Mouse (Mus musculus): ENCODE data around the gene Vwa1. TPM values are rescaled to one million over a fixed set of nuclear protein-coding genes. Genes with fewer than 3 reads are reported as not detected.

Gene Vwa1
- total and polyA plus RNA-seq, 3 experiments = 0.33 to 0.42 TPM; not detected in 1

- peaks cover 0 to 8% of the 10 kb centered on the region in 2 experiments; a peak in 2 of 4 replicates for H3K36me3 ChIP-seq (ENCODE audit: control insufficient read depth in 1 of 2, insufficient read depth in 2 of 2, low read length in 2 of 2)
- DNase-seq (ENCODE audit: low read depth, low spot score) = peak; percentile 47
- no peak overlapping the region for H3K9ac ChIP-seq (ENCODE audit: control insufficient read depth, low read depth, low read length, poor library complexity, severe bottlenecking)
- TF ChIP-seq SIN3A (IDR thresholded peaks at IDR 0.05; ENCODE audit: low read length) (no peak), RAD21 (IDR thresholded peaks at IDR 0.05; ENCODE audit: low read depth, low read length) (no peak), RCOR1 (IDR thresholded peaks at IDR 0.05; ENCODE audit: low read depth, low read length) (peak; percentile 88), CTCF (IDR thresholded peaks at IDR 0.05 in 2 of 3, conservative IDR thresholded peaks at IDR 0.05 in 1 of 3; ENCODE audit: control insufficient read depth in 1 of 3, insufficient read depth in 1 of 3, low read depth in 2 of 3, low read length in 3 of 3, poor library complexity in 1 of 3, severe bottlenecking in 1 of 3) (no peak), MYC (IDR thresholded peaks at IDR 0.05; ENCODE audit: low read depth, low read length) (no peak), GATA1 (IDR thresholded peaks at IDR 0.05; ENCODE audit: low read depth, low read length) (peak; percentile 59), EP300 (IDR thresholded peaks at IDR 0.05; ENCODE audit: low read depth in 1 of 2, low read length in 2 of 2) (peak in 1 of 2 experiments; percentile 25; a peak in 1 of 4 replicates), ZMIZ1 (IDR thresholded peaks at IDR 0.05; ENCODE audit: low read depth, low read length) (no peak), MAFK (IDR thresholded peaks at IDR 0.05; ENCODE audit: borderline replicate concordance, low read depth, low read length) (no peak), USF2 (IDR thresholded peaks at IDR 0.05; ENCODE audit: borderline replicate concordance in 1 of 2, insufficient read depth in 1 of 2, low read depth in 1 of 2, low read length in 2 of 2) (no peak)
- H3K9me3 ChIP-seq (replicated peaks; ENCODE audit: insufficient read depth, low read length) = no peaks in the 10 kb centered on the region
- peaks cover 6 to 21% of the 10 kb centered on the region in 2 experiments for H3K4me1 ChIP-seq (ENCODE audit: control insufficient read depth in 1 of 2, insufficient read depth in 2 of 2, low read length in 2 of 2)
- H3K4me3 ChIP-seq (ENCODE audit: control insufficient read depth in 1 of 2, insufficient read depth in 1 of 2, low read depth in 2 of 2, low read length in 2 of 2) = no peak overlapping the region
- no peaks in the 10 kb centered on the region for H3K27me3 ChIP-seq (ENCODE audit: control insufficient read depth in 1 of 2, insufficient read depth in 2 of 2, low read length in 2 of 2)
- H3K79me2 ChIP-seq (ENCODE audit: control insufficient read depth, insufficient read depth, low read length, poor library complexity) = no peaks in the 10 kb centered on the region
- H3K27ac ChIP-seq (ENCODE audit: control insufficient read depth, low read depth, low read length) = no peak overlapping the region
Measured at GRCm38 (mm10) chr4:155777816-155778215, 3.3 kb upstream of the Vwa1 start.

DNA sequence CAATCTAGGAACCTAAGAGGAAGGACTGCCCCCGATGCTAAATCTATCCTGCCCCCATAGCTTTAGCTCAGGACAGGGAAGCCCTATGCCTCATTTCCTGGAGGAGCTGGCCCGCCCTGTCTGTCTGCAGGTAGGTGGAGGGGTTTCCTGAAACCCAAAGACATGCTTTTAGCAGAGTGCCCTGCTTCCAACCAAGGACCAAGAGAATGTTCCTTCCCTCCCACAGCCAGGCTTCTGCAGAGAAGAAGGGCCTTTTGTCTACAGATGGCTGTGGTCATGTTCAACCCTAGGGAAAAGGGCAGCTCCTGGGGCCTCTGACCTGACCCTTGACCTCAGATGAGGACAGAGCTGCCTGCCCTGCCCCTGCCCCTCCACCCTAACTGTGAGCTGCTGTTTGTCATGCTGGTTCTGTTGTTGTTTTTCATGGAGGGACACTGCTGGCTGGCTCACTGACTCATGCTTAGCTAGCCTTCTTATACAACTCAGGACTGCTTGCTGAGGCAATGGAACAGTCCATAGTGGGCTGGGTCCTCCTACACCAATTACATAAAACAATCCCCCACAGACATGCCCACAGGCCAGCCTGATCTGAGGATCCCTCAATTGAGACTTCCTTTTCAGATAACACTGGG, 2.3 kb upstream of the Vwa1 start:
- TF ChIP-seq GATA1 (IDR thresholded peaks at IDR 0.05; ENCODE audit: low read depth, low read length) = 0 out of 2 replicates have a peak, but pooled peaks have one; percentile 31
- TF ChIP-seq MEF2A (IDR thresholded peaks at IDR 0.05; ENCODE audit: extremely low read depth, insufficient replicate concordance, low read depth, low read length, poor library complexity, severe bottlenecking) = no peak
- TF ChIP-seq ELF1 (IDR thresholded peaks at IDR 0.05; ENCODE audit: low read depth, low read length) = no peak
- TF ChIP-seq USF1 (IDR thresholded peaks at IDR 0.05; ENCODE audit: low read depth, low read length) = no peak
- no peak for TF ChIP-seq ZMIZ1 (IDR thresholded peaks at IDR 0.05; ENCODE audit: low read depth, low read length)
- 0 out of 2 replicates have a peak, but pooled peaks have one; percentile 12 for TF ChIP-seq SIN3A (IDR thresholded peaks at IDR 0.05; ENCODE audit: low read length)
- Histone ChIP-seq H3K4me1 (ENCODE audit: control insufficient read depth in 1 of 2, insufficient read depth in 2 of 2, low read length in 2 of 2) (peaks cover 6 to 21% of the 10 kb centered on the region in 2 experiments), H3K27me3 (ENCODE audit: control insufficient read depth in 1 of 2, insufficient read depth in 2 of 2, low read length in 2 of 2) (no peaks in the 10 kb centered on the region), H3K27ac (ENCODE audit: control insufficient read depth, low read depth, low read length) (no peak overlapping the region), H3K36me3 (ENCODE audit: control insufficient read depth in 1 of 2, insufficient read depth in 2 of 2, low read length in 2 of 2) (peaks cover 0 to 8% of the 10 kb centered on the region in 2 experiments; a peak in 2 of 4 replicates), H3K79me2 (ENCODE audit: control insufficient read depth, insufficient read depth, low read length, poor library complexity) (no peaks in the 10 kb centered on the region), H3K9me3 (replicated peaks; ENCODE audit: insufficient read depth, low read length) (no peaks in the 10 kb centered on the region), H3K4me3 (ENCODE audit: control insufficient read depth in 1 of 2, insufficient read depth in 1 of 2, low read depth in 2 of 2, low read length in 2 of 2) (no peak overlapping the region), H3K9ac (ENCODE audit: control insufficient read depth, low read depth, low read length, poor library complexity, severe bottlenecking) (no peak overlapping the region)
- DNase-seq (ENCODE audit: low read depth, low spot score) = peak; percentile 44

All from MEL (cell line).